Mouse (Mus musculus) olfactory bulb, adult 2 months (tissue): ENCODE data around the gene Fam71f1. TPM values are rescaled to one million over a fixed set of nuclear protein-coding genes. Genes with fewer than 3 reads are reported as not detected.

Source experiments
- H3K27ac ChIP-seq: fragments of 200-500 bp; 2 replicates; pipeline ENCODE4 v1.5.1; 2012; ENCODE audit warnings: low read depth, low read length; ENCODE audit not compliant: insufficient read depth
- H3K4me1 ChIP-seq: fragments of 200-500 bp; 2 replicates; pipeline ENCODE4 v1.6.1; 2012; ENCODE audit warnings: low read length; ENCODE audit not compliant: control insufficient read depth, insufficient read depth
- H3K4me3 ChIP-seq: fragments of 200-500 bp; 2 replicates; pipeline ENCODE4 v1.5.1; 2012; ENCODE audit warnings: mild to moderate bottlenecking, low read depth, low read length, moderate library complexity; ENCODE audit not compliant: insufficient read depth
- CTCF ChIP-seq: fragments of 200-500 bp; IDR thresholded peaks from 2 replicates; pipeline ENCODE4 v1.5.1; 2012; ENCODE audit warnings: low read depth, mild to moderate bottlenecking, low read length, moderate library complexity; ENCODE audit not compliant: insufficient read depth
- POLR2A ChIP-seq: fragments of 200-500 bp; IDR thresholded peaks from 2 replicates; pipeline ENCODE4 v1.6.1; 2012; ENCODE audit warnings: mild to moderate bottlenecking, low read depth, low read length, moderate library complexity; ENCODE audit not compliant: insufficient read depth
- WGBS: fragments of 180-500 bp; shearing (Covaris S2); methylation state at CpG from one replicate; pipeline ENCODE4 v1.1.7; 2018; 5-methylcytosine and 5-hydroxymethylcytosine counted together
- polyA plus RNA-seq: library from polyadenylated mRNA; stranded (reverse); fragments of >200 nt; gene quantifications from 2 replicates; pipeline ENCODE4 v1.2.4, GENCODE M21; 2012; ENCODE audit warnings: low replicate concordance; ENCODE audit not compliant: missing spikeins, insufficient read depth, insufficient read length

The Fam71f1 gene
- polyA plus RNA-seq, 1 experiment = not detected

GRCm38 (mm10) chr6:29287944-29288343 is 31.0 kb upstream of the Fam71f1 start:
- no peak overlapping the region for H3K4me3 ChIP-seq
- H3K27ac ChIP-seq = no peak overlapping the region
- TF ChIP-seq POLR2A (no peak), CTCF (no peak)
- 69% methylated on average over 5 of the region's 5 CpGs for WGBS
- H3K4me1 ChIP-seq = no peaks in the 10 kb centered on the region

- WGBS = 53% methylated on average over 6 of the region's 6 CpGs
- TF ChIP-seq CTCF (no peak), POLR2A (no peak)
- H3K4me1 ChIP-seq = no peaks in the 10 kb centered on the region
- H3K27ac ChIP-seq = no peak overlapping the region
- H3K4me3 ChIP-seq = no peak overlapping the region
Measured at GRCm38 (mm10) chr6:29288651-29289050, 30.3 kb upstream of the Fam71f1 start.

- no peak overlapping the region for H3K27ac ChIP-seq
- peaks cover 2% of the 10 kb centered on the region for H3K4me1 ChIP-seq
- 58% methylated on average over 2 of the region's 2 CpGs for WGBS
- TF ChIP-seq POLR2A (no peak), CTCF (no peak)
- no peak overlapping the region for H3K4me3 ChIP-seq
Measured at GRCm38 (mm10) chr6:29299112-29299511, 19.8 kb upstream of the Fam71f1 start.

- Histone ChIP-seq H3K27ac (no peak overlapping the region), H3K4me1 (peaks cover 2% of the 10 kb centered on the region), H3K4me3 (no peak overlapping the region)
- TF ChIP-seq POLR2A (no peak), CTCF (no peak)
Measured at GRCm38 (mm10) chr6:29303251-29303650, 15.7 kb upstream of the Fam71f1 start.

- WGBS = 23% methylated on average over 5 of the region's 5 CpGs
- Histone ChIP-seq H3K4me1 (peaks cover 2% of the 10 kb centered on the region), H3K4me3 (no peak overlapping the region), H3K27ac (no peak overlapping the region)
- TF ChIP-seq CTCF = no peak
- no peak for TF ChIP-seq POLR2A
Measured at GRCm38 (mm10) chr6:29303726-29304125, 15.2 kb upstream of the Fam71f1 start.

GRCm38 (mm10) chr6:29305462-29305861 is 13.5 kb upstream of the Fam71f1 start:
- no peak overlapping the region for H3K27ac ChIP-seq
- TF ChIP-seq POLR2A (no peak), CTCF (no peak)
- H3K4me3 ChIP-seq = no peak overlapping the region
- peaks cover 2% of the 10 kb centered on the region for H3K4me1 ChIP-seq
- 93% methylated on average over 4 of the region's 4 CpGs for WGBS

- TF ChIP-seq CTCF (no peak), POLR2A (no peak)
- Histone ChIP-seq H3K27ac (no peak overlapping the region), H3K4me1 (no peaks in the 10 kb centered on the region), H3K4me3 (no peak overlapping the region)
- 90% methylated on average over 16 of the region's 16 CpGs for WGBS
Measured at GRCm38 (mm10) chr6:29308846-29309605, 9.9 kb upstream of the Fam71f1 start.

GRCm38 (mm10) chr6:29313690-29314202 is 5.2 kb upstream of the Fam71f1 start:
- no peak overlapping the region for H3K27ac ChIP-seq
- 77% methylated on average over 14 of the region's 14 CpGs for WGBS
- H3K4me1 ChIP-seq = peaks cover 5% of the 10 kb centered on the region
- H3K4me3 ChIP-seq = no peak overlapping the region
- no peak for TF ChIP-seq POLR2A
- TF ChIP-seq CTCF = no peak

- peaks cover 5% of the 10 kb centered on the region for H3K4me1 ChIP-seq
- no peak for TF ChIP-seq POLR2A
- no peak for TF ChIP-seq CTCF
- H3K4me3 ChIP-seq = no peak overlapping the region
- 70% methylated on average over 2 of the region's 2 CpGs for WGBS
- H3K27ac ChIP-seq = no peak overlapping the region
Measured at GRCm38 (mm10) chr6:29317286-29317685, 1.7 kb upstream of the Fam71f1 start.

GRCm38 (mm10) chr6:29317941-29318340 is 999 bp upstream of the Fam71f1 start:
- H3K4me3 ChIP-seq = no peak overlapping the region
- H3K4me1 ChIP-seq = peaks cover 5% of the 10 kb centered on the region
- TF ChIP-seq CTCF (no peak), POLR2A (no peak)
- H3K27ac ChIP-seq = 0 out of 2 replicates have a peak overlapping the region, but pooled peaks have one; percentile 5
- 47% methylated on average over 3 of the region's 3 CpGs for WGBS
